Mouse (Mus musculus) CH12.LX (cell line): ENCODE measurements around the gene Atg16l2.

ENCODE experiments used
- BHLHE40 ChIP-seq: IDR thresholded peaks from 2 replicates; pipeline ENCODE4 v1.6.1; 2011; ENCODE audit warnings: mild to moderate bottlenecking, low read depth, low read length, improper control_type of control experiment
- CHD1 ChIP-seq: IDR thresholded peaks from 2 replicates; pipeline ENCODE4 v1.6.1; 2012; ENCODE audit warnings: low read depth, low read length, improper control_type of control experiment, inconsistent platforms
- CTCF ChIP-seq, 2 experiments: IDR thresholded peaks in 1 of 2; conservative IDR thresholded peaks in 1 of 2; 2 replicates each; pipeline ENCODE4 v1.5.1; 2011 to 2012; ENCODE audit warnings: low read depth in 2 of 2, low read length in 2 of 2, improper control_type of control experiment in 1 of 2, inconsistent platforms in 1 of 2, mild to moderate bottlenecking in 1 of 2, moderate library complexity in 1 of 2
- E2F4 ChIP-seq: IDR thresholded peaks from 2 replicates; pipeline ENCODE4 v1.6.1; 2011; ENCODE audit warnings: low read depth, low read length, improper control_type of control experiment; ENCODE audit not compliant: insufficient replicate concordance
- EP300 ChIP-seq: IDR thresholded peaks from 2 replicates; pipeline ENCODE4 v1.6.1; 2011; ENCODE audit warnings: low read length, improper control_type of control experiment
- POLR2A ChIP-seq: IDR thresholded peaks from 2 replicates; pipeline ENCODE4 v1.6.1; 2011; ENCODE audit warnings: low read depth, mild to moderate bottlenecking, improper control_type of control experiment, low read length
- USF1 ChIP-seq: IDR thresholded peaks from 2 replicates; pipeline ENCODE4 v1.6.1; 2014; ENCODE audit warnings: low read depth, mild to moderate bottlenecking, inconsistent platforms, low read length, improper control_type of control experiment
- ZC3H11A ChIP-seq: IDR thresholded peaks from 2 replicates; pipeline ENCODE4 v1.6.1; 2012; ENCODE audit warnings: low read depth, mild to moderate bottlenecking, inconsistent platforms, low read length, improper control_type of control experiment
- ZNF384 ChIP-seq: IDR thresholded peaks from 2 replicates; pipeline ENCODE4 v1.6.1; 2012; ENCODE audit warnings: low read depth, low read length, improper control_type of control experiment, inconsistent platforms

- TF ChIP-seq BHLHE40 (no peak), POLR2A (no peak), ZC3H11A (no peak), EP300 (no peak), CTCF (conservative IDR thresholded peaks at IDR 0.05 in 1 of 2, IDR thresholded peaks at IDR 0.05 in 1 of 2; ENCODE audit: low read depth in 2 of 2, low read length in 2 of 2) (no peak), USF1 (no peak), ZNF384 (no peak), CHD1 (no peak), E2F4 (no peak)
Observed at GRCm38 (mm10) chr7:101248760-101249159, 53.3 kb downstream of the Atg16l2 start.
